Mouse (Mus musculus) 3T3-L1 (cell line): ENCODE data around the gene Ltbp3.
A peak's percentile ranks its signal among the peaks of the same experiment; 100 is the strongest.

Source experiments
- DNase-seq: peaks from one replicate; pipeline ENCODE4 v3.0.0-alpha.2; 2015; ENCODE audit warnings: low read depth, low spot score

Gene Ltbp3

GRCm38 (mm10) chr19:5791329-5791728 lies 50.6 kb downstream of the Ltbp3 start:
- no peak for DNase-seq

- DNase-seq, result peak; percentile 88
These were observed 52.4 kb downstream of the Ltbp3 start for GRCm38 (mm10) chr19:5793116-5793515.

GRCm38 (mm10) chr19:5793917-5794770 lies 53.4 kb downstream of the Ltbp3 start:
- peak; percentile 81 for DNase-seq

GRCm38 (mm10) chr19:5794771-5795576 lies 54.3 kb downstream of the Ltbp3 start:
- peak; percentile 96 for DNase-seq

- DNase-seq, result peak; percentile 64
These were observed 55.2 kb downstream of the Ltbp3 start for GRCm38 (mm10) chr19:5795668-5796572.

- peak; percentile 66 for DNase-seq
These were observed 55.9 kb downstream of the Ltbp3 start for GRCm38 (mm10) chr19:5796573-5797111.

- peak; percentile 77 for DNase-seq
These were observed 56.8 kb downstream of the Ltbp3 start for GRCm38 (mm10) chr19:5797381-5798111.

GRCm38 (mm10) chr19:5798700-5799479 lies 58.2 kb downstream of the Ltbp3 start:
- DNase-seq, result peak; percentile 78

GRCm38 (mm10) chr19:5799566-5800349 lies 59.1 kb downstream of the Ltbp3 start:
- peak; percentile 74 for DNase-seq

- peak; percentile 64 for DNase-seq
These were observed 59.6 kb downstream of the Ltbp3 start for GRCm38 (mm10) chr19:5800350-5800631.

- DNase-seq, result peak; percentile 69
These were observed 60.1 kb downstream of the Ltbp3 start for GRCm38 (mm10) chr19:5800632-5801431.

- DNase-seq, result peak; percentile 53
These were observed 60.8 kb downstream of the Ltbp3 start for GRCm38 (mm10) chr19:5801432-5801964.

- peak; percentile 95 for DNase-seq
These were observed 61.5 kb downstream of the Ltbp3 start for GRCm38 (mm10) chr19:5802011-5802786.

- DNase-seq, result no peak
These were observed 62.0 kb downstream of the Ltbp3 start for GRCm38 (mm10) chr19:5802787-5803040.

- DNase-seq, result peak; percentile 98
These were observed 62.6 kb downstream of the Ltbp3 start for GRCm38 (mm10) chr19:5803041-5803880.

- DNase-seq, result peak; percentile 81
These were observed 63.2 kb downstream of the Ltbp3 start for GRCm38 (mm10) chr19:5803881-5804279.
